Mouse (Mus musculus) Patski (cell line): ENCODE results near the gene Marco. TPM values are rescaled to one million over a fixed set of nuclear protein-coding genes. Genes with fewer than 3 reads are reported as not detected.

ENCODE experiments used
- ATAC-seq: fragments of 100-300 bp; one replicate; pipeline ENCODE4 v1.8.0; 2021
- CTCF ChIA-PET: fragments of 350-600 bp; sonication (Branson Sonifier 250); formaldehyde crosslinking; loops from one replicate; lab custom pipeline; 2022; ENCODE audit warnings: inconsistent platforms; lab: Charles Lee
- POLR2A ChIA-PET: fragments of 350-600 bp; sonication (Branson Sonifier 250); formaldehyde crosslinking; loops from one replicate; lab custom pipeline; 2022; ENCODE audit warnings: antibody characterized with exemption, inconsistent platforms; lab: Charles Lee
- DNase-seq: peaks from one replicate; pipeline ENCODE4 v3.0.0-alpha.2; 2011; ENCODE audit warnings: low read depth, low spot score
- H3K27me3 ChIP-seq: fragments of 371-371 bp; one replicate; pipeline ENCODE4 v1.5.1; 2021
- CTCF ChIP-seq: fragments of 100-300 bp; IDR thresholded peaks from one replicate; pipeline ENCODE4 v1.5.1; 2021
- in situ Hi-C: fragments of 300-500 bp; cut with MboI; formaldehyde crosslinking; loops from 3 replicates; pipeline ENCODE4 v1.11.1; 2018; ENCODE audit warnings: low pct_unique_long_range_greater_than_20kb, mixed read lengths
- polyA plus RNA-seq: library from polyadenylated mRNA; unstranded; gene quantifications from one replicate; pipeline ENCODE4 v1.2.3, GENCODE M21; 2021

The Marco gene
- polyA plus RNA-seq, 1 experiment from 2014 or later: not detected

GRCm38 (mm10) chr1:120443228-120443639 lies 61.6 kb downstream of the Marco start:
- ChIA-PET CTCF (no interaction called here), POLR2A (interaction anchor here (0.7 kb wide), 2 partner anchors 17 to 31 kb away, joined by 3 read pairs; no protein-coding TSS in a partner anchor)
- in situ Hi-C loops: no loop called here
- DNase-seq (no peak), ATAC-seq (no peak)
- TF ChIP-seq CTCF: no peak
- H3K27me3 ChIP-seq: no peaks in the 10 kb centered on the region

GRCm38 (mm10) chr1:120441587-120441986 lies 63.2 kb downstream of the Marco start:
- in situ Hi-C loops: no loop called here
- no peaks in the 10 kb centered on the region for H3K27me3 ChIP-seq
- TF ChIP-seq CTCF: no peak
- no peak for DNase-seq
- CTCF ChIA-PET: no interaction called here
- ATAC-seq: peak; percentile 86
- POLR2A ChIA-PET: no interaction called here

GRCm38 (mm10) chr1:120435591-120435990 lies 69.2 kb downstream of the Marco start:
- H3K27me3 ChIP-seq: no peaks in the 10 kb centered on the region
- POLR2A ChIA-PET: no interaction called here
- TF ChIP-seq CTCF: no peak
- CTCF ChIA-PET: no interaction called here
- ATAC-seq: no peak
- in situ Hi-C loops: no loop called here
- no peak for DNase-seq

GRCm38 (mm10) chr1:120430171-120430570 lies 74.7 kb downstream of the Marco start:
- POLR2A ChIA-PET: no interaction called here
- in situ Hi-C loops: no loop called here
- ATAC-seq (peak; percentile 85), DNase-seq (no peak)
- CTCF ChIA-PET: no interaction called here
- H3K27me3 ChIP-seq: no peaks in the 10 kb centered on the region
- TF ChIP-seq CTCF: no peak

GRCm38 (mm10) chr1:120425587-120425986 lies 79.2 kb downstream of the Marco start:
- no peaks in the 10 kb centered on the region for H3K27me3 ChIP-seq
- ChIA-PET CTCF (no interaction called here), POLR2A (interaction anchor here (0.6 kb wide), 1 partner anchor 18 kb away, joined by 3 read pairs; no protein-coding TSS in a partner anchor)
- ATAC-seq: no peak
- DNase-seq: no peak
- in situ Hi-C loops: no loop called here
- no peak for TF ChIP-seq CTCF

Other genes starting within 250 kb of the Marco start
- gene Steap3, start 232.3 kb downstream of the Marco start, polyA plus RNA-seq: 85.3 TPM
- gene C1ql2, start 164.4 kb downstream of the Marco start, polyA plus RNA-seq: not detected
- gene En1, start 97.4 kb upstream of the Marco start, polyA plus RNA-seq: not detected